Mouse (Mus musculus): Measurements from ENCODE around the gene Rgs11. TPM values are rescaled to one million over a fixed set of nuclear protein-coding genes. Genes with fewer than 3 reads are reported as not detected.

Gene Rgs11
- polyA plus RNA-seq, 1 experiment from 2014 or later: 19.8 TPM

GRCm38 (mm10) chr17:26251886-26252538, 49.3 kb downstream of the Rgs11 start:
- H3K9me3 ChIP-seq (replicated peaks): no peaks in the 10 kb centered on the region
- no peak overlapping the region for H3K27ac ChIP-seq (replicated peaks)
- H3K4me1 ChIP-seq: peaks cover 10% of the 10 kb centered on the region
- H3K4me2 ChIP-seq (replicated peaks): peak overlapping the region; percentile 54
- H3K36me3 ChIP-seq: peaks cover 5% of the 10 kb centered on the region
- H3K4me3 ChIP-seq (replicated peaks): peak overlapping the region; percentile 71
- no peak for ATAC-seq (ENCODE audit: insufficient number of reproducible peaks, low FRiP score, low TSS enrichment, low read depth)
- WGBS: 51% methylated on average over 4 of the region's 4 CpGs
- no peaks in the 10 kb centered on the region for H3K27me3 ChIP-seq
- no peak overlapping the region; the same call in 1 of the 2 replicates for H3K9ac ChIP-seq

GRCm38 (mm10) chr17:26252539-26253251, 49.9 kb downstream of the Rgs11 start, which contains the start of gene Luc7l:
Gene Luc7l, plus strand, starts transcription at chr17:26252896.
- peak within 1 kb of the TSS; percentile 54 for H3K4me2 ChIP-seq (replicated peaks)
- no peaks in the 10 kb centered on the region for H3K27me3 ChIP-seq
- peak within 1 kb of the TSS; percentile 96 for H3K27ac ChIP-seq (replicated peaks)
- H3K9me3 ChIP-seq (replicated peaks): no peaks in the 10 kb centered on the region
- peak within 1 kb of the TSS; percentile 90 for H3K9ac ChIP-seq
- under 1% methylated on average over 43 of the region's 43 CpGs for WGBS
- peaks cover 10% of the 10 kb centered on the region for H3K4me1 ChIP-seq
- H3K36me3 ChIP-seq: peaks cover 12% of the 10 kb centered on the region
- H3K4me3 ChIP-seq (replicated peaks): peak within 1 kb of the TSS; percentile 71
- ATAC-seq (ENCODE audit: insufficient number of reproducible peaks, low FRiP score, low TSS enrichment, low read depth): peak; percentile 95

GRCm38 (mm10) chr17:26253399-26253798, 50.6 kb downstream of the Rgs11 start:
- peak overlapping the region; percentile 71 for H3K4me3 ChIP-seq (replicated peaks)
- H3K27me3 ChIP-seq: no peaks in the 10 kb centered on the region
- peaks cover 10% of the 10 kb centered on the region for H3K4me1 ChIP-seq
- peak overlapping the region; percentile 96 for H3K27ac ChIP-seq (replicated peaks)
- H3K36me3 ChIP-seq: peaks cover 19% of the 10 kb centered on the region
- peak overlapping the region; percentile 54 for H3K4me2 ChIP-seq (replicated peaks)
- WGBS: under 1% methylated on average over 24 of the region's 24 CpGs
- peak overlapping the region; percentile 90 for H3K9ac ChIP-seq
- ATAC-seq (ENCODE audit: insufficient number of reproducible peaks, low FRiP score, low TSS enrichment, low read depth): no peak
- no peaks in the 10 kb centered on the region for H3K9me3 ChIP-seq (replicated peaks)

- H3K27ac ChIP-seq (replicated peaks): no peak overlapping the region
- no peaks in the 10 kb centered on the region for H3K9me3 ChIP-seq (replicated peaks)
- H3K4me3 ChIP-seq (replicated peaks): no peak overlapping the region
- peaks cover 35% of the 10 kb centered on the region for H3K36me3 ChIP-seq
- ATAC-seq (ENCODE audit: insufficient number of reproducible peaks, low FRiP score, low TSS enrichment, low read depth): no peak
- H3K4me1 ChIP-seq: peaks cover 10% of the 10 kb centered on the region
- H3K9ac ChIP-seq: no peak overlapping the region
- H3K27me3 ChIP-seq: no peaks in the 10 kb centered on the region
- whole genome bisulfite sequencing: 93% methylated on average over 7 of the region's 7 CpGs
- H3K4me2 ChIP-seq (replicated peaks): no peak overlapping the region
Observed at GRCm38 (mm10) chr17:26255313-26255712, 52.6 kb downstream of the Rgs11 start.

Other genes starting within 250 kb of the Rgs11 start
- 24.5 and 29.8 TPM in 2 replicates for gene Capn15, start 217.2 kb upstream of the Rgs11 start, polyA plus RNA-seq (2015; fragmentation: Nextera tagmentation; extraction: Ambion mirVana)
- gene Rab11fip3, start 133.4 kb upstream of the Rgs11 start, polyA plus RNA-seq (2015; fragmentation: Nextera tagmentation; extraction: Ambion mirVana): 18.3 and 19.6 TPM in 2 replicates
- gene Decr2, start 112.6 kb upstream of the Rgs11 start, polyA plus RNA-seq (2015; fragmentation: Nextera tagmentation; extraction: Ambion mirVana): 39.7 and 42.6 TPM in 2 replicates
- 87.1 and 98.8 TPM in 2 replicates for gene Nme4, start 107.3 kb upstream of the Rgs11 start, polyA plus RNA-seq (2015; fragmentation: Nextera tagmentation; extraction: Ambion mirVana)
- gene Tmem8, start 89.7 kb upstream of the Rgs11 start, polyA plus RNA-seq (2015; fragmentation: Nextera tagmentation; extraction: Ambion mirVana): 2.9 and 3.5 TPM in 2 replicates
- 190 and 191 TPM in 2 replicates for gene Mrpl28, start 79.5 kb upstream of the Rgs11 start, polyA plus RNA-seq (2015; fragmentation: Nextera tagmentation; extraction: Ambion mirVana)
- 12.7 and 15.8 TPM in 2 replicates for gene Axin1, start 64.3 kb upstream of the Rgs11 start, polyA plus RNA-seq (2015; fragmentation: Nextera tagmentation; extraction: Ambion mirVana)
- 0.67 and 0.88 TPM in 2 replicates for gene Pdia2, start 3.9 kb upstream of the Rgs11 start, polyA plus RNA-seq (2015; fragmentation: Nextera tagmentation; extraction: Ambion mirVana)
- gene Arhgdig, start 4.8 kb downstream of the Rgs11 start, polyA plus RNA-seq (2015; fragmentation: Nextera tagmentation; extraction: Ambion mirVana): 30.5 and 36.6 TPM in 2 replicates
- gene Fam234a, start 41.3 kb downstream of the Rgs11 start, polyA plus RNA-seq (2015; fragmentation: Nextera tagmentation; extraction: Ambion mirVana): 50.8 and 56.2 TPM in 2 replicates
- 99.6 and 111 TPM in 2 replicates for gene Luc7l, start 49.9 kb downstream of the Rgs11 start, polyA plus RNA-seq (2015; fragmentation: Nextera tagmentation; extraction: Ambion mirVana)
- gene Neurl1b, start 211.9 kb downstream of the Rgs11 start, polyA plus RNA-seq (2015; fragmentation: Nextera tagmentation; extraction: Ambion mirVana): 1.2 and 1.3 TPM in 2 replicates